Mouse (Mus musculus) ES-E14 (cell line): Measurements from ENCODE around the gene Grap2.
"Not testable (repeated sequence)": the region's sequence is repeated elsewhere in the genome, so short reads cannot be mapped to it uniquely, and the experiment has no call there.

Experiments
- ZC3H11A ChIP-seq: IDR thresholded peaks from 2 replicates; pipeline ENCODE4 v1.6.1; 2012; ENCODE audit warnings: low read depth, mild to moderate bottlenecking, inconsistent platforms, low read length, borderline replicate concordance
- ZNF384 ChIP-seq: IDR thresholded peaks from 2 replicates; pipeline ENCODE4 v1.6.1; 2012; ENCODE audit warnings: low read depth, low read length, inconsistent platforms

GRCm38 (mm10) chr15:80580585-80580984 is 8.2 kb downstream of the Grap2 start:
- TF ChIP-seq ZC3H11A, ZNF384: not testable (repeated sequence)
